Mouse (Mus musculus) adrenal gland, adult 18-20 months (tissue): ENCODE results near the gene Armt1. TPM values are rescaled to one million over a fixed set of nuclear protein-coding genes. Genes with fewer than 3 reads are reported as not detected.

Source experiments
- DNase-seq, 2 experiments: peaks; one replicate each; pipeline ENCODE4 v3.0.0; 2021 to 2022; ENCODE audit warnings: low spot score in 2 of 2
- long read RNA-seq, 2 experiments: library from polyadenylated mRNA; stranded (forward); transcript quantifications; one replicate each; pipeline ENCODE4 v2.0.0; 2021
- total RNA-seq, 2 experiments: library from RNA; stranded (reverse); gene quantifications; 1 replicate in 1 of 2; 2 replicates in 1 of 2; pipeline ENCODE4 v1.2.3; 2021

Armt1 gene
- 10 to 100 TPM; 11.4 to 13.3 TPM for total RNA-seq
- long read RNA-seq, experiment 1, transcript Armt1-201 (5 exons, 2,429 nt) = major isoform, 7 of 11 reads
- long read RNA-seq, experiment 1, partial matches to known transcripts = 0 of 11 reads
- long read RNA-seq, experiment 1, other reads (novel, unspliced or antisense) = 4 of 11 reads
- long read RNA-seq, experiment 2, transcript Armt1-201 (5 exons, 2,429 nt) = major isoform, 26 of 30 reads
- long read RNA-seq, experiment 2, partial matches to known transcripts = 0 of 30 reads
- long read RNA-seq, experiment 2, other reads (novel, unspliced or antisense) = 4 of 30 reads

GRCm38 (mm10) chr10:4432123-4432931 lies at the start of gene Armt1, which contains the start of gene Rmnd1:
TSS of gene Armt1 (plus strand) at chr10:4432467.
TSS of gene Rmnd1 (minus strand) at chr10:4432388.
- peak; percentile 97 for DNase-seq

DNA sequence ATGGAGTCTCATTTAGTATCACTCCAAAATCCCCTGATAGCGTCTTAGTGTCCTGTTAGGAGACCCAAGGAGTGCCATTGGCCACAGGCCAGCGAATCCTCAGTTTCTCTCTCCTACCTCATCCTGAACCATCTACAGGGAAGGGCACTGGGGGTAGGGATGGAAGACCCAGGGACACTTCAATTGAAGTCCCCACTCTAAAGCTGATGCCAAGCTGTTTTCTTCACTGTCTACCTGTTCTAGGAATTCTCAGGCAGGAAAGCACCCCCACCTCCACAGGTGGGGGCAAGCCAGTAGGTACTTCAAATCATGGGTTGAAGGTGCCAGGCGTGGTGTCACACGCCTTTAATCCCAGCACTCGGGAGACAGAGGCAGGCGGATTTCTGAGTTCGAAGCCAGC lies 48.0 kb upstream of the Armt1 start:
- no peak for DNase-seq

DNA sequence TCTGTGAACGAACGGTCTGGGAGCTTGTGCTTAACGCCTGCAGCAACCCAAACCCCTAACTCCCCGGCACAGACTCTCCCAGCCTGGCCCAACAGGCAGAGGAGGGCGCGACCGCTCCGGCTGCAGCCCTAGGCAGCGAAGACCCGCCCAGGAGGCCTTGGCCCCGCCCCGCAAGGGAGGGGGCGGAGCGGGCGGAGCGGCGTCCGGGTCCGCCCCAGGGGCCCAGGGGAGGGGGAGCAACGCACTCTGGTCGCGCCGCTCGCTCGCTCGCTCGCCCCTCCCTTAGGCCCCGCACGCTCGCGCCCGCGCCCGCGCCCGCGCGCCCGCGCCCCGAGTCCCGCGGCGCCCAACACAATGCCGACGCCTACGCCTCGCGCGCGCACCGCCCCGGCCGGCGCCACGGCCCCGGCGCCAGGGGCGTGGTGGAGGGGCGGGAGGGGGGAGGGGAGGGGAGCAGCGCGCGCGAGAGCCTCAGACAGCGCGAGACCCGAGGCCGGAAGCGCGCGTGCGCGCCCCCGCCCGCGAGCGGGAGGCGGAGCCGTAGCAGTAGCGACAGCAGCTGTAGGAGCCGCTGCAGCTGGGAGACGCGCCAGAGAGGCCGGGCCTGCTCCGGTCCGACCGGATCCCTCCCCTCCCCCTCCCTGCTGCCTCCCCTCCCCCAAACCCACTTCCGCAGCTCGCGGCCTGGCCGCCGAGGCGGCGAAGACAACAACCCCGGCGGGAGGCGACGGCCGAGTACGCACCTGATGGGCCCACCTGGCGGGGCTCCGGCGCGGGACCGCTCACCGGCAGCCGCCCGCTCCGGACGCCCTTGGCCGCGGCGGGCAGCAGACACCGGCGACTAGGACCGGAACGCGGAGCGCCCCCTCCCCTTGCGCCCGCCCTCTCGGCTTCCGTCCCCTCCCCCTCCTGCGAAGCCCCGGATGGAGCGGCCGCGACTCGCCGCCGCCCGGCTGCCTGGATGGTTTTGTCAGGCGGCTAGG lies 45.4 kb upstream of the Armt1 start:
- DNase-seq = peak; percentile 91 to 92

- peak; percentile 55 to 59 for DNase-seq
These were observed 44.4 kb upstream of the Armt1 start, which contains the start of gene Zbtb2 for GRCm38 (mm10) chr10:4387701-4388383. TSS of gene Zbtb2 (minus strand) at chr10:4388108.

GRCm38 (mm10) chr10:4388384-4388745 lies 43.9 kb upstream of the Armt1 start:
- DNase-seq = no peak

DNA sequence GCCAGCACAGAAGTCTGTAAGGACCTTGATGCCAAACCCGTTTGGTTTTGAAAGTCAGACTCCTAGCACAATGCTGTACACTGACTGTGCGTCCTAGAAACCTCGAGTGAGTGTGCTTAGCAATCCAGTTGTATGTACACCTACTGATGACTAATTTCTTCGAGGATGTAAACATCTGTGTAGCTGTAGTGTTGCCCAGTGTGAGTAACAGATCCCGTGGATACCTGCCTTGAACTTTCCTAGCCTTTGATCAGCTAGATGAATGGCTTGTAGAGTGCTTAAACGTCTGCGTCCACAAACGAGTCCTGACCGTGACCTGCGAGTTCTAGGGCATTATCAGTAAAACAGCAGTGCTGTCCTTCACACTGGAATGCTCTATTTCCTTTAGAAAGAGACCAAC lies 43.2 kb upstream of the Armt1 start:
- peak in 1 of 2 experiments; percentile 35 for DNase-seq

DNA sequence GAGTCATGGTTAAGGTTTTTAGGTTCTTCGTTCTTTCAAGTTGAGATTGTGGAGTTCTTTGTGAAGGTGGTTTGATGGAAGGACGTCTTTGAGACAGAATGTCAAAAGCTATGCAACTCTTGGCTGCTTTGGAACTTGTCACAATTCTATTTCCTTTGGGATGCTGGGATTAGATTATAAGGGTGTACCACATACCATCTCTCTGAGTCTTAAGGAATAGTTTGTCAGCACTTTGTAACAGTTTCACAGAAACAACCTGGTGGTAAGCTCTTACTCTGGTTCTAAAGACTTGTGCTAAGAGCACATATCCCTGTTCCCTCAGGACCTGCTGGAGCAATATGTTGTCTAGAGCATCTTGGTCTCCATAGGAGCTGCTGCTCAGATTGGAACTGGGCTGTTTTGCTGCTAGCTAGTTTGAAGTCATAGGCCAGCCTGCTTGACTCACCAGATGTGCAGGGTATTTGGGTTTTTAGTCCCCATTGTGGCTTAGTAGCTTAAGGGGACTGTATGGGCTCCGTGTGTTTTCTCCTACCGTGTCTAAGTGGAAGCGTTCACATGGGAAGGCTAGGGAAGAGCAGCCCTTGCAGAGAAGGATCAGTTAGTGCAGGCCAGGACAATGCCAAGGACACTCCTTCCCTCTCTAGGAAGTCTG lies 42.7 kb upstream of the Armt1 start:
- DNase-seq = no peak

- DNase-seq = no peak
These were observed 41.7 kb upstream of the Armt1 start for GRCm38 (mm10) chr10:4390550-4390949.

DNA sequence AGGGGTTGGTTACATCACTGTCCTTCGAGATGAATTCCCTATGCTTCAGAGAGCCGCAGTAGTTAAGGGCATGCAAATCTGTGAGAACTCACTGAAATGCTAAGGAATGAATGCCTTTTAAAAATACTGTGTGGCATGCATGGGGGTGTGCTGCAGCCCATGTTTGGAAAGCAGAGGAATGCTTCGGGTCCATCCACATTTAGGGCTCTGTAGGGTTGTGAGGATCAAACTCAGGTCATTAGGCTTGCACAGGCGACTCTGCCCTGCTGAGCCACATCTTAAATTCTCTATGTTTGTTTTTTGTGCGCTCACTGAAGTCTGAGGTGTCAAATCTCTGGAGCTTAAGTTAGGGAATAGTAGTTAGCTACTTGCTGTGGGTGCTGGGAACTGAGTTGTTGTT lies 41.2 kb upstream of the Armt1 start:
- no peak for DNase-seq

DNA sequence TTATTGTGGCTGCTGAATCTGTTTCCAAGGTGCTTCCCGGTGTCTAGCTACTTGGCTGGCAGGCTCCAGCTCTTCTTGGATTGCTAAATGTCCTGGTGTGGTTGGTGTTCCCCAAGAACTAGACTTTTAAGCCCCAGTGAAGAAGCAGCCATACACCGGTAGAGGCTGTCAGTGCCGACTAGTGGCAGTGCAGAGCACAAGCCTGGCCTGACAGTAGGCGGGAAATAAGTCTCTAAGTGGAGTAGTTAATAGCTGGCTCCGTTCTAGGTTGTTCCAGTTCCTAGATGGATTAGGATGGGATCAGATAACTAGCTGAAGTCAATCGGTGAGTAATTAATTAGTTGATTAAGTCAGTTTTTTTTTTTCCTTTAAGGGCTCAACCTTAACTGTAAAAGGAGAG lies 40.4 kb upstream of the Armt1 start:
- no peak for DNase-seq

DNA sequence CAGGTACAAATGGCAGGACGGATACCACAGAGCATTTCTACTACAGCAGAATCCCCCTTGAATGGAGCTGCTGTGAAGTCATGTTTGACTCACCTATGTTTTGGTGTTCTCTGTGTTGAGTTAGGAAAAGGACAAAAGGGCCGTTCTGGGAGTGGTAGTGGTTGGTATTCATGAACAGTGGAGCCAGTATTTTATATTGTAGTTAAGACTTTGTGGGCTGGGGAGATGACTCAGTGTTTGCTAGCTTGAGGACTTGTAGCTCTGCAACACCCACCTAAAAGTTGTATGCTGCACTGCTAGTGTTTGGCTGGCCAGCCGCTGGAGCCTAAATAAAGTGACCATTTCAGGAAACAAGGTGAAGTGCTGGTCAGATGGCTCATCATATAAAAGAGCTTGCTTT lies 36.9 kb upstream of the Armt1 start:
- no peak for DNase-seq

DNA sequence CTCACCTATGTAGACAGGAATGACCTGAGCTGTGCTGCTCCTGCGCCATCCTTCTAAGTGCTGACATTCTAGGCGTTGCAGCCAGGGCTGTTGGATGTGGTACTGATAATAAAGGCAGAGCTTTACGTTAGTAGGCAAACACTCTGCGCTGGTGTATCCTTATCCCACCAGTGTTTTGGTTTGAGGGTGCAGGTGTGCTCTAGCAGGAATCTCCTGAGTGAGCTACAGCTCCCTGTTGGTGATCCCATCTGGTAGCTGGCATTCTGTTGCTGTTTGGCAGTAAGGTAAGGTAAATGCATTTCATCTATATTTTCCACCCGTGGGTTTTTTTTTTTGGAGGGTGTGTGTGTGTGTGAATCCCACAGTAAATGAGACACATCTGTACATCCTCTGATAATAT lies 34.2 kb upstream of the Armt1 start:
- DNase-seq = no peak

DNA sequence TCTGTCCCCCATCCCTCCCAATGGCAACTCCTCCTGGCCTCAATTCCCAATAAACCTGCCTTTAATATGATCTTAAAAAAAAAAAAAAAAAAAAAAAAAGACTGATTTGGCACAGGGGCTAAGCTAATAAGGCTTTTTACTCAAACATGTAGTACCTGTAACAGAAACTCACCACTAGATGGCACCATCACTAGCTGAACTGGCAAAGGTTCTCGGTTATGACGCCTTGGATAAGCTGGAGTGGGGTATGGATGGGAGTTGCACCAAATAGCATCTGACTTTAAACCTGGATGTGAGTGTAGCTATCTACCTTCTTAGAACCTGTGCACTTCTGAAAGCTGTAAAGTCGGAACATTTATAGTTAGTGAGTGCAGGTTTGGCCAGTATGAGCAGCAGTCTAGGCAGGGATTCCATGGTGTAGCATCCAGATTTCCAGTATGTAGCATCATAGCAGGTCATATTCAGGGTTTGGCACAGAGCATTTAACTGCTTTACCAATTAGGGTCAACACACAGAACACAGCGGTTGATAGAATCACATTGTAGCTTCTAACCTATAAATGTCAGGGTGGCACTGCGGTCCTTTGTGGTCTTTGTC lies 27.3 kb upstream of the Armt1 start:
- DNase-seq = no peak

- no peak for DNase-seq
These were observed 26.8 kb upstream of the Armt1 start for GRCm38 (mm10) chr10:4405511-4405910.

GRCm38 (mm10) chr10:4407191-4407590 lies 25.1 kb upstream of the Armt1 start:
- DNase-seq = no peak

DNA sequence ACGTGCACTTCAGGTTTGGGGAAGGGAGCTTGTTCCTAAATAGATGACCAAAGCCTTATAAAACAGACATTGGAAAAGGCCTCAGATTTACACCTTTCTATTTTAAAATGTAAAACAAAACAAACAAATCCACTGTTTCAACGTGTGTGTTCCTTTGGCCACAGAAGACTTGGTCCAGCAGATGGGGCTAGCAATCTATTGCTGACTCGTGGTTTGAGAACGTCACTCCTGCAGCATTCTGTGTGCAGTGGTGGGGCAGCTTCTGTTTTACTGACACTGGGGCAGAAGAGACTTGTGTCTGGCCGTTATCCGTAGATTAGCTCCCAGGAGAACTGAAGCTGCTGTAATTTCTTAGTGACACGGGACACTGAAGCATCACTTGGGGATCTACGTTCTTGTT lies 7.0 kb upstream of the Armt1 start:
- no peak for DNase-seq

DNA sequence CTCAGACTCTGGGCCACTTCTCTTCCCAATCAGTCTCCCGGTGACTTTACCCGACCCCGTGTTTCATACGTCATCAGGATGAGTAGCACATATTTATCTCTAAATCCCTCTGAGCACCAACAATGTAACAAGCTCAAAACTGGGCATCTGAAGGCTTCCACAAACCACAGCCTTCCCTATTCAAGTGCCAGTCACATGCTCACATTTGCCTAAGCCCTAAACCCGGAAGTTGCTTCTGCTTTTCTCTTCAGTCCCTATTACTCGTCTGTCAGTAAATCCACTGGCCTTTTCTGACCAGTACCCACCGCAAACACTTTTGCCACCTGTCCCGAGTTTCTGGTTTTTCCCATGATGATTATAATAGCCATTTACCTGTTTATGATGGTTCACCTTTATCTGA lies 1.9 kb upstream of the Armt1 start:
- DNase-seq = no peak

DNA sequence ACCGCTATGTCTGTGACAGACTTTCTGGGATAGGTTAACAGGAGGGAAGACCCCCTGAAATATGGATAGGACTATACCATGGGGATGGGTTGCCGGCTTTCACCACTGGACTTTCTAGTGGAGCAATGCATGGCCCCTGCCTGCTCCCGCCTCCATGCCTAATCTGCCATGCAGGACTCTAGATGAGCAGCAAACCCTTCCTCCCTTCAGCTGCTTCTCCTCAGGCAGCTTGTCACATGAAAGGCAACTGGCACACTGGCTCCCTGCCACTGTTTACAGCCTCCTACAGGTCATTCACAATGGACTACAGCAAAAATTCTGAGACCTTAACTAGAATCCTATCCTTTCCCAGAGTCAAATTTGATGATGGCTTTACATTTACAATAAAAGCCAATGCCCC lies 1.4 kb upstream of the Armt1 start:
- DNase-seq = no peak

DNA sequence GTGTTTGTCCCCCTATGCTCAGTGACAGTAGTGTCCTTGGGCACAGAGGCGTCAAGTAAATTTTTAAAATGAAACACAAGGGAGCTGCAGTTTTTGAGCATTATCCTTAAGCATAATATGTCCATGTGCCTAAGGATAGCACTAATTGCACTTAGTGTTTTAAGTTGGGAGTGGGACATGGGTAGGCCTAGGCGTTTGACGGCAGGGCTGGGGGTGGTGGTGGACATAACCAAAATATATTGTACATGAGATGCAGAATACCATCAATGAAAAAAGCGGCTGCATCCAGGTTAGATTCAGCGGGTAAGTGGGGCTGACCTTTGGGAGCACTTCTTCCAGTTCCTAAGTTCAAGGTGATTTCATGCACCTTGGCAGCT lies 533 bp upstream of the Armt1 start:
- no peak for DNase-seq
